In genomic region chr13:28416231-28416630, GRCm38 (mm10) we compare ENCODE assay signal across 8 mouse cellular contexts.
A peak's percentile ranks its signal among the peaks of the same experiment; 100 is the strongest.
DNase-seq lines count a peak whose midpoint lies in the region; ATAC-seq and TF ChIP-seq lines count a peak whose summit lies in the region.

No protein-coding gene starts in this region.

- H3K27me3 ChIP-seq in neural tube, embryonic 15.5 days (replicated peaks): no peaks in the 10 kb centered on the region
- peaks cover 15% of the 10 kb centered on the region; the same call in 1 of the 2 replicates for H3K27me3 ChIP-seq in liver, postnatal 0 days (ENCODE audit: insufficient read depth, low read length)

- 2% methylated on average over 6 of the region's 6 CpGs for WGBS in neural tube, embryonic 15.5 days
- 54% methylated on average over 6 of the region's 6 CpGs for WGBS in liver, postnatal 0 days (ENCODE audit: insufficient replicate concordance)

- ATAC-seq in neural tube, embryonic 15.5 days (ENCODE audit: low FRiP score): peak; percentile 69
- ATAC-seq in liver, postnatal 0 days: no peak; the same call in 1 of the 2 replicates

- intact Hi-C loops in left cerebral cortex, postnatal 10 days (cut with DNase I): loop anchor here (5.0 kb wide), 1 partner anchor 1421 kb away; no protein-coding TSS in a partner anchor

- peaks cover 53% of the 10 kb centered on the region for H3K4me1 ChIP-seq in neural tube, embryonic 15.5 days
- H3K4me1 ChIP-seq in liver, postnatal 0 days (ENCODE audit: insufficient read depth): peaks cover 14% of the 10 kb centered on the region

- no peak for TF ChIP-seq EP300 in liver, postnatal 0 days (IDR thresholded peaks at IDR 0.05; ENCODE audit: low read depth)

- peak overlapping the region; percentile 46 for H3K4me3 ChIP-seq in neural tube, embryonic 15.5 days (replicated peaks)
- H3K4me3 ChIP-seq in liver, postnatal 0 days (ENCODE audit: low read depth, low read length): no peak overlapping the region

- H3K9ac ChIP-seq in neural tube, embryonic 15.5 days (replicated peaks): peak overlapping the region; percentile 65
- no peak overlapping the region for H3K9ac ChIP-seq in liver, postnatal 0 days (replicated peaks)

- DNase-seq in adrenal gland, postnatal 14 days: peak; percentile 69
- DNase-seq in cerebellum, postnatal 36 days: peak; percentile 32 to 49
- DNase-seq in gastrocnemius, postnatal 10 days: peak; percentile 12
- DNase-seq in kidney, adult 11 months: peak; percentile 43
- DNase-seq in left cerebral cortex, postnatal 10 days (ENCODE audit: extremely low spot score in 1 of 2, low spot score in 2 of 2): peak; percentile 57 to 76
- DNase-seq in thymus, postnatal 4 days: peak; percentile 43
- no peak for DNase-seq in liver, postnatal 0 days

- no peak for TF ChIP-seq CTCF in liver, postnatal 0 days (IDR thresholded peaks at IDR 0.05; ENCODE audit: low read depth)

- no peaks in the 10 kb centered on the region for H3K9me3 ChIP-seq in neural tube, embryonic 15.5 days (replicated peaks)
- H3K9me3 ChIP-seq in liver, postnatal 0 days (ENCODE audit: low read length): no peaks in the 10 kb centered on the region

- H3K4me2 ChIP-seq in neural tube, embryonic 15.5 days: peak overlapping the region; percentile 61
- no peak overlapping the region for H3K4me2 ChIP-seq in liver, postnatal 0 days (ENCODE audit: low read depth, low read length)

- H3K27ac ChIP-seq in neural tube, embryonic 15.5 days (replicated peaks): peak overlapping the region; percentile 97
- no peak overlapping the region for H3K27ac ChIP-seq in liver, postnatal 0 days (ENCODE audit: low read depth)

- no peaks in the 10 kb centered on the region for H3K36me3 ChIP-seq in neural tube, embryonic 15.5 days
- no peaks in the 10 kb centered on the region for H3K36me3 ChIP-seq in liver, postnatal 0 days (replicated peaks; ENCODE audit: insufficient read depth, low read length)
